Mouse (Mus musculus) testis, adult 2 months (tissue): ENCODE results near the gene Gm36176. TPM values are rescaled to one million over a fixed set of nuclear protein-coding genes. Genes with fewer than 3 reads are reported as not detected.
"Not testable (repeated sequence)": the region's sequence is repeated elsewhere in the genome, so short reads cannot be mapped to it uniquely, and the experiment has no call there.

Source experiments
- H3K27ac ChIP-seq: fragments of 200-500 bp; 2 replicates; pipeline ENCODE4 v1.5.1; 2012; ENCODE audit warnings: low read depth, low read length; ENCODE audit not compliant: control insufficient read depth, insufficient read depth
- H3K27me3 ChIP-seq: fragments of 200-500 bp; 2 replicates; pipeline ENCODE4 v1.6.1; 2012; ENCODE audit warnings: mild to moderate bottlenecking, low read length, moderate library complexity; ENCODE audit not compliant: control insufficient read depth, insufficient read depth
- H3K36me3 ChIP-seq: fragments of 200-500 bp; 2 replicates; pipeline ENCODE4 v1.6.1; 2012; ENCODE audit warnings: mild to moderate bottlenecking, low read length; ENCODE audit not compliant: control insufficient read depth, insufficient read depth
- H3K4me1 ChIP-seq: fragments of 200-500 bp; 2 replicates; pipeline ENCODE4 v1.6.1; 2012; ENCODE audit warnings: low read length; ENCODE audit not compliant: control insufficient read depth, insufficient read depth
- H3K4me3 ChIP-seq: fragments of 200-500 bp; 2 replicates; pipeline ENCODE4 v1.5.1; 2012; ENCODE audit warnings: low read depth, mild to moderate bottlenecking, low read length, moderate library complexity, mixed read lengths; ENCODE audit not compliant: control insufficient read depth
- CTCF ChIP-seq: fragments of 200-500 bp; IDR thresholded peaks from 2 replicates; pipeline ENCODE4 v1.5.1; 2012; ENCODE audit warnings: low read depth, mild to moderate bottlenecking, inconsistent platforms, low read length, moderate library complexity; ENCODE audit not compliant: control insufficient read depth, insufficient read depth, insufficient replicate concordance
- POLR2A ChIP-seq: fragments of 200-500 bp; IDR thresholded peaks from 2 replicates; pipeline ENCODE4 v1.6.1; 2012; ENCODE audit warnings: low read depth, mild to moderate bottlenecking, inconsistent platforms, low read length, moderate library complexity; ENCODE audit not compliant: control insufficient read depth
- polyA plus RNA-seq: library from polyadenylated mRNA; depleted of rRNA; stranded (reverse); fragments of >200 nt; gene quantifications from 2 replicates; pipeline ENCODE4 v1.2.3, GENCODE M21; 2012; rRNA removed

Gene Gm36176
- polyA plus RNA-seq, result not detected in 2 replicates

DNA sequence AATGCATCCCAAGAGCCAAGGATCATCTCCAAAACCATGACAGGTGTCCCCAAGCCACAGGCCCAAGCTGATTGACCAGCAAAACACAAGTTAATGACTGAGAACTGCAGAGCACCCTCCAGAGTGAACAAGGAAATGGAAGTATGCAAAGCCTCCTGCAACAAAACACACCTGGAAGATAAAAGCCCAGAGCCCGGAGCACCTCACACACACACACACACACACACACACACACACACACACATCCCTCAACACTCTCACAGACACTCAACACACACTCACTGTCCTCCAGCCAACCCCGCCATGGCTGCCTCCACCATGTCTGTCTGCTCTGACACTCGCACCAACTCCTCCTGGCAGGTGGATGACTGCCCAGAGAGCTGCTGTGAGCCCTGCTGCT lies at the start of gene Gm36176:
Gene Gm36176, plus strand, starts transcription at position 301 of the 400 bp plus-strand sequence.
- TF ChIP-seq CTCF (no peak), POLR2A (no peak)
- H3K27ac ChIP-seq, result no peak within 1 kb of the TSS
- H3K4me3 ChIP-seq, result no peak within 1 kb of the TSS
- H3K27me3 ChIP-seq, result no peaks in the 10 kb centered on the region
- H3K36me3 ChIP-seq, result no peaks in the 10 kb centered on the region
- H3K4me1 ChIP-seq, result no peaks in the 10 kb centered on the region

DNA sequence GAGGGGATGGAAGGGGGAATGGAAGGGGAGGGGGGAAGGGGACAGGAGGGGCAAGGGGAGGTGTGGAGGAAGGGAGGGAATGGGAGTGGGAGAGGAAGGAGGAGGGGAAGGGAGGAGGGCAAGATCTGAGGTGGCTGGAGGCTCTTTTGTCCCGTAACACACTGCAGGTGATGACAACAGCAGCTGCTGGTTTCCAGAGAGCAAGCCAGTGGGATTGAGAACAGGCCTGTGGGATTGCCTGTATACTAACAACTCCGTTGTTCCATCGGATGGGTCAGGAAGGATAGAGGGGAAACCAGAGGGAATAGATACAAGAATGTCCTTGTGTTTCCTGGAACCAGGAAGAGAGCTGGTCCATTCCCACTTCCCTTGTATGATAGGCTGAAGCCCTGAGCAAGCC lies 48.9 kb upstream of the Gm36176 start:
- Histone ChIP-seq H3K27me3 (no peaks in the 10 kb centered on the region), H3K4me1 (no peaks in the 10 kb centered on the region), H3K36me3 (no peaks in the 10 kb centered on the region), H3K4me3 (no peak overlapping the region), H3K27ac (no peak overlapping the region)
- TF ChIP-seq CTCF, result no peak
- TF ChIP-seq POLR2A, result no peak

GRCm38 (mm10) chr10:77798164-77798920 lies 48.3 kb upstream of the Gm36176 start:
- H3K4me1 ChIP-seq, H3K27ac ChIP-seq, H3K4me3 ChIP-seq, H3K27me3 ChIP-seq, H3K36me3 ChIP-seq: not testable (repeated sequence)

GRCm38 (mm10) chr10:77798921-77799508 lies 47.6 kb upstream of the Gm36176 start, which contains the start of gene Gm19668:
Gene Gm19668 (minus strand): TSS chr10:77799133.
- TF ChIP-seq POLR2A (no peak), CTCF (no peak)
- H3K27ac ChIP-seq, result no peak within 1 kb of the TSS
- no peak within 1 kb of the TSS for H3K4me3 ChIP-seq
- no peaks in the 10 kb centered on the region for H3K27me3 ChIP-seq
- no peaks in the 10 kb centered on the region for H3K36me3 ChIP-seq
- no peaks in the 10 kb centered on the region for H3K4me1 ChIP-seq

GRCm38 (mm10) chr10:77804095-77804494 lies 42.5 kb upstream of the Gm36176 start:
- no peaks in the 10 kb centered on the region for H3K27me3 ChIP-seq
- TF ChIP-seq CTCF, result no peak
- no peak for TF ChIP-seq POLR2A
- no peak overlapping the region for H3K4me3 ChIP-seq
- no peak overlapping the region for H3K27ac ChIP-seq
- no peaks in the 10 kb centered on the region for H3K4me1 ChIP-seq
- no peaks in the 10 kb centered on the region for H3K36me3 ChIP-seq

DNA sequence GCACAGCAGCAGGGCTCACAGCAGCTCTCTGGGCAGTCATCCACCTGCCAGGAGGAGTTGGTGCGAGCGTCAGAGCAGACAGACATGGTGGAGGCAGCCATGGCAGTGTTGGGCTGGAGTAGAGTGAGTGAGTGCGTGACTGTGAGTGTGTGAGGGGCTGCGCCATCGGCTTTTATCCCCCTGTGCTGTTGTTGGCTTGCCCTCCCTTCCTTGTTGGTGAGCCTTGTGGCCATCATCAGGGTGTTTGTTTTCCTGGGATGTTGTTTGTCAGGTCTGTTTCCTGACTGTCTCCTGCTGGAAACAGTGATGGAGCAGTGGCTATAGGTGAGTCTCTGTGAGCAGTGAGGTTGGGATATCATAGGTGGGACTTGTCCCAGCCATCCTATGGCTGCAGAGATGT lies 34.9 kb upstream of the Gm36176 start, which contains the start of gene Gm9507:
Gene Gm9507, minus strand, starts transcription at position 101 of the 400 bp plus-strand sequence.
- no peak within 1 kb of the TSS for H3K27ac ChIP-seq
- no peaks in the 10 kb centered on the region for H3K27me3 ChIP-seq
- TF ChIP-seq POLR2A (no peak), CTCF (no peak)
- no peak within 1 kb of the TSS for H3K4me3 ChIP-seq
- H3K4me1 ChIP-seq, result no peaks in the 10 kb centered on the region
- no peaks in the 10 kb centered on the region for H3K36me3 ChIP-seq

DNA sequence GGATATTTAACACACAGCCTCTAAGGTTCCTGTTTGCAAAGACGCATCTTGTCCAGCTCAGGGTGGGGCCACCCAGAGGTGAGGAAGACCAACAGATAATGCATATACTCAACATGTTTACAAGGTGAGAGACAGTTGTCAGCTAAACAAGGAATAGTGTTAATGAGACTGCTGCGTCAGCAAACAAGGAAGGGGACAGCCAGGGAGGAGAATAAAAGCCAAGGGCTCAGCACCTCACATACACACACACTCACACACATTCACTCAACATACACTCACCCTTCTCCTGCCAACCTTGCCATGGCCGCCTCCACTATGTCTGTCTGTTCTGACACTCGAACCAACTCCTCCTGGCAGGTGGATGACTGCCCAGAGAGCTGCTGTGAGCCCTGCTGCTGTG lies 32.2 kb upstream of the Gm36176 start, which contains the start of gene Gm2696:
Gene Gm2696, plus strand, starts transcription at position 301 of the 400 bp plus-strand sequence.
- H3K27me3 ChIP-seq, result no peaks in the 10 kb centered on the region
- H3K4me1 ChIP-seq, result no peaks in the 10 kb centered on the region
- no peak within 1 kb of the TSS for H3K4me3 ChIP-seq
- TF ChIP-seq POLR2A (no peak), CTCF (no peak)
- no peak within 1 kb of the TSS for H3K27ac ChIP-seq
- H3K36me3 ChIP-seq, result no peaks in the 10 kb centered on the region
